In the genomic region with DNA sequence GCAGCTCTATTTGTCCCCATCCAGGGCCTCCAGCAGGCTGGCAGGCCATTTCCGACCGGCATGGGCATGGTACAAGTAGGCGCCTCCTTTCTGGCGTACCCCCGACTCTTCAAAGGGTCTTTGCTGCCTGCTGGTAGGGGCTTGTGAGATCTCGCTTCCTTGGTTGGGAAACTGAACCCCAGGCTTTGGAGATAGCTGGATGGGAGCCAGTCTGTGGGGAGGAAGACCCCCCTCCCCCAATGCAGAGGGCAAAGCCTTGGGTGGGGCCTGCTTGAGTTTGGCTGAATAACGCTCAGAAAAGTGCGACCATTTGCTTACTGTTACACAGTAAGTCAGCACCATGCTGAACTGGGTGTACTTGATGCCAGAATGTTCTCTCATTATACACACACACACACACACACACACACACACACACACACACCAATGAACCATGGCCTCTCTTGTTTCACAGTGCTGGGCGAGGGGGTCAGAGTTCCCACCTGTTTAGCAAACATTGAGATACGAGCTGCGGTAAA, we compare ENCODE assay signal across 8 mouse cellular contexts. TPM values are rescaled to one million over a fixed set of nuclear protein-coding genes. Genes with fewer than 3 reads are reported as not detected.
DNase-seq lines count a peak whose midpoint lies in the region; ATAC-seq and TF ChIP-seq lines count a peak whose summit lies in the region.

No protein-coding gene starts in this region.

- H3K27ac ChIP-seq in kidney, embryonic 14.5 days (ENCODE audit: low read depth, low read length) = peak overlapping the region; percentile 99
- H3K27ac ChIP-seq in embryonic facial prominence, embryonic 12.5 days = peak overlapping the region; percentile 98
- H3K27ac ChIP-seq in intestine, postnatal 0 days (ENCODE audit: low read depth, low read length) = peak overlapping the region; percentile 77
- H3K27ac ChIP-seq in midbrain, embryonic 13.5 days = peak overlapping the region; percentile 99

- H3K27me3 ChIP-seq in kidney, embryonic 14.5 days (ENCODE audit: control insufficient read depth, insufficient read depth, low read length) = no peaks in the 10 kb centered on the region
- H3K27me3 ChIP-seq in embryonic facial prominence, embryonic 12.5 days = no peaks in the 10 kb centered on the region
- H3K27me3 ChIP-seq in intestine, postnatal 0 days (replicated peaks; ENCODE audit: control insufficient read depth, insufficient read depth, low read length) = peaks cover 35% of the 10 kb centered on the region
- no peaks in the 10 kb centered on the region for H3K27me3 ChIP-seq in midbrain, embryonic 13.5 days

- H3K36me3 ChIP-seq in kidney, embryonic 14.5 days (ENCODE audit: control insufficient read depth, insufficient read depth, low read length) = peaks cover 12% of the 10 kb centered on the region
- H3K36me3 ChIP-seq in embryonic facial prominence, embryonic 12.5 days = peaks cover 16% of the 10 kb centered on the region
- no peaks in the 10 kb centered on the region; the same call in 1 of the 2 replicates for H3K36me3 ChIP-seq in intestine, postnatal 0 days (ENCODE audit: control insufficient read depth, insufficient read depth)
- H3K36me3 ChIP-seq in midbrain, embryonic 13.5 days = peaks cover 20% of the 10 kb centered on the region

- peak overlapping the region; percentile 81 for H3K4me2 ChIP-seq in kidney, embryonic 14.5 days (replicated peaks; ENCODE audit: low read depth, low read length)
- peak overlapping the region; percentile 96 for H3K4me2 ChIP-seq in embryonic facial prominence, embryonic 12.5 days (replicated peaks)
- H3K4me2 ChIP-seq in intestine, postnatal 0 days (replicated peaks; ENCODE audit: low read depth) = peak overlapping the region; percentile 79
- H3K4me2 ChIP-seq in midbrain, embryonic 13.5 days (replicated peaks) = peak overlapping the region; percentile 94

- peak overlapping the region; percentile 95 for H3K9ac ChIP-seq in kidney, embryonic 14.5 days (ENCODE audit: low read depth, low read length)
- H3K9ac ChIP-seq in embryonic facial prominence, embryonic 12.5 days = peak overlapping the region; percentile 100
- H3K9ac ChIP-seq in intestine, postnatal 0 days (ENCODE audit: low read depth, low read length) = peak overlapping the region; percentile 59
- peak overlapping the region; percentile 100 for H3K9ac ChIP-seq in midbrain, embryonic 13.5 days (replicated peaks)

- no peak; the same call in 1 of the 2 replicates for ATAC-seq in kidney, embryonic 14.5 days (ENCODE audit: low FRiP score, low TSS enrichment)
- 0 out of 2 replicates have a peak, but pooled peaks have one; percentile 2 for ATAC-seq in embryonic facial prominence, embryonic 12.5 days (ENCODE audit: insufficient number of reproducible peaks, insufficient read depth, low FRiP score, low TSS enrichment)
- ATAC-seq in intestine, postnatal 0 days = no peak
- ATAC-seq in midbrain, embryonic 13.5 days = no peak

- WGBS in kidney, embryonic 14.5 days = 5% methylated on average over 11 of the region's 11 CpGs
- 3% methylated on average over 11 of the region's 11 CpGs for WGBS in embryonic facial prominence, embryonic 12.5 days
- WGBS in intestine, postnatal 0 days = 6% methylated on average over 11 of the region's 11 CpGs
- WGBS in midbrain, embryonic 13.5 days = under 1% methylated on average over 11 of the region's 11 CpGs

- no peak for TF ChIP-seq CTCF in intestine, postnatal 0 days (IDR thresholded peaks at IDR 0.05; ENCODE audit: low read depth)

- H3K4me1 ChIP-seq in kidney, embryonic 14.5 days (ENCODE audit: control insufficient read depth, insufficient read depth, low read length) = peaks cover 19% of the 10 kb centered on the region
- peaks cover 35% of the 10 kb centered on the region for H3K4me1 ChIP-seq in embryonic facial prominence, embryonic 12.5 days
- no peaks in the 10 kb centered on the region; the same call in 1 of the 2 replicates for H3K4me1 ChIP-seq in intestine, postnatal 0 days (replicated peaks; ENCODE audit: control insufficient read depth, insufficient read depth, low read length)
- H3K4me1 ChIP-seq in midbrain, embryonic 13.5 days (replicated peaks) = peaks cover 52% of the 10 kb centered on the region

- no peaks in the 10 kb centered on the region for H3K9me3 ChIP-seq in kidney, embryonic 14.5 days (ENCODE audit: control insufficient read depth, low read length)
- no peaks in the 10 kb centered on the region for H3K9me3 ChIP-seq in embryonic facial prominence, embryonic 12.5 days
- no peaks in the 10 kb centered on the region for H3K9me3 ChIP-seq in intestine, postnatal 0 days (ENCODE audit: control insufficient read depth)
- H3K9me3 ChIP-seq in midbrain, embryonic 13.5 days = no peaks in the 10 kb centered on the region

- no peak for DNase-seq in kidney, adult 18-20 months
- DNase-seq in cerebellum, adult 9-11 months = no peak
- no peak for DNase-seq in right cerebral cortex, postnatal 4 days
- no peak for DNase-seq in layer of hippocampus, adult 9-10 months (ENCODE audit: low spot score)

- peak overlapping the region; percentile 72 for H3K4me3 ChIP-seq in kidney, embryonic 14.5 days (ENCODE audit: low read length)
- peak overlapping the region; percentile 100 for H3K4me3 ChIP-seq in embryonic facial prominence, embryonic 12.5 days
- H3K4me3 ChIP-seq in intestine, postnatal 0 days (ENCODE audit: low read depth, low read length) = peak overlapping the region; percentile 70
- peak overlapping the region; percentile 99 for H3K4me3 ChIP-seq in midbrain, embryonic 13.5 days (replicated peaks)

RNA-seq across cellular contexts. Expression of gene Fscn1, which starts 2.4 kb away (rescaled TPM):
- 312 and 390 TPM in 2 replicates for polyA plus RNA-seq in kidney, embryonic 14.5 days (2014; fragmentation: Nextera tagmentation; extraction: Ambion mirVana)
- polyA plus RNA-seq in embryonic facial prominence, embryonic 12.5 days (2016; fragmentation: Nextera tagmentation; extraction: Ambion mirVana) = 506 and 520 TPM in 2 replicates
- 36.5 and 37.1 TPM in 2 replicates for polyA plus RNA-seq in intestine, postnatal 0 days (2015; fragmentation: Nextera tagmentation; extraction: Ambion mirVana)
- 555 TPM in 2 replicates for polyA plus RNA-seq in midbrain, embryonic 13.5 days (2015; fragmentation: Nextera tagmentation; extraction: Ambion mirVana)

RNA-seq across cellular contexts. Expression of gene Actb, which starts 55.9 kb away (rescaled TPM):
- 14,375 and 16,963 TPM in 2 replicates for polyA plus RNA-seq in kidney, embryonic 14.5 days (2014; fragmentation: Nextera tagmentation; extraction: Ambion mirVana)
- polyA plus RNA-seq in embryonic facial prominence, embryonic 12.5 days (2016; fragmentation: Nextera tagmentation; extraction: Ambion mirVana) = 13,963 and 14,730 TPM in 2 replicates
- 22,808 and 23,070 TPM in 2 replicates for polyA plus RNA-seq in intestine, postnatal 0 days (2015; fragmentation: Nextera tagmentation; extraction: Ambion mirVana)
- polyA plus RNA-seq in midbrain, embryonic 13.5 days (2015; fragmentation: Nextera tagmentation; extraction: Ambion mirVana) = 15,567 and 17,404 TPM in 2 replicates
